Mouse (Mus musculus) bone marrow, adult 2 months (tissue): ENCODE results near the gene Ppan.

ENCODE experiments used
- CTCF ChIP-seq: fragments of 200-500 bp; IDR thresholded peaks from 2 replicates; pipeline ENCODE4 v1.5.1; 2011; ENCODE audit warnings: low read length, control low read depth; ENCODE audit not compliant: control insufficient read depth, insufficient read depth
- POLR2A ChIP-seq: fragments of 200-500 bp; IDR thresholded peaks from 2 replicates; pipeline ENCODE4 v1.6.1; 2011; ENCODE audit warnings: low read depth, mild to moderate bottlenecking, control low read depth, low read length, borderline replicate concordance; ENCODE audit not compliant: control insufficient read depth

DNA sequence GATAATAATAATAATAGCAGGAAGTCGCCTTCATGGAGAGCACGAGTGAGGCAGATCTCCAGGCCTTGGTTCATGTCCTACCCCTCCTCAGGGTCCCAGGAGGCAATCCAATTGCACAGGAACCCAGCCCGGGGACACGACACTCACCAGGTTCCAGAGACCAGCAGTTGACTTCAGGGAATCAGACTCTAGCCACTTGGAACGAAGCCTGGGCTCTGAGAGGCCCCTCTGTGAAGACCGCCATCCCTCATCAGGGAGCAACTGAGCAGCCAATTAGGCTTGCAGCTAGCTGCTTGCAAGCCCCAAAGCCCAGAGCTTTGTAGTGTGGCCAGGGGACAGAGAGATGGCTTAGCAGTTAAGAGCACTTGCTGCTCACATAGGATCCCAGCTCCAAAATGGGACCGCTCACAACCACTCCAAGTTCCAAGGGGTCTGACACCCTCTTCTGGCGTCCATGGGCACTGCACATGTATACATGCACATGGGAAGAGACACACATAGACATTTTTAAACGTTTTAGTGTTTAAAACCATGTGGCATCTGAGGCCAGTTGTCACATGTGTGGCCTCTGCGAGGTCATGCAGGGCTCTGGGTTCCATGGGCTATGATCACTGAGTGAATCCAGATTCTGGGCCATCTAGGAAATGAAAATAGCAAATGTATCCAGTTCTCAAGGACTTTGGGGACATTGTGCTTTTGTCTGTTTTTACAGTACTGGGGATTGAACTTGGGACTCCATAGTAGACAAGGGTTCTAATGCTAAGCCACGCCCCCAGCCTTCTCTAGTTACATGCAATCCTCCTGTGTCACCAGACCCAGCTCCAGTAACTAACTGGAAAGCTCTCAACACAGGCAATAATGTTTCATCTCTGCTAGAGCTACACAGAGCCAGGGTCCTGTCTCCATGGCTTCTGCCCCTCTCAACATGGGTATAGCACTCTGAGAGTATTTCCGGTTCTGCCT, 17.5 kb upstream of the Ppan start:
- TF ChIP-seq CTCF, result no peak
- TF ChIP-seq POLR2A, result no peak
